Mouse (Mus musculus): Measurements from ENCODE around the gene Ugt1a5.

Gene Ugt1a5

GRCm38 (mm10) chr1:88240579-88240978 is 74.8 kb downstream of the Ugt1a5 start:
- no peak for DNase-seq (ENCODE audit: low spot score)

- no peak for DNase-seq (ENCODE audit: low spot score)
Measured at GRCm38 (mm10) chr1:88243861-88244260, 78.0 kb downstream of the Ugt1a5 start.

GRCm38 (mm10) chr1:88245881-88246280 is 80.1 kb downstream of the Ugt1a5 start:
- no peak for DNase-seq (ENCODE audit: low spot score)

GRCm38 (mm10) chr1:88246386-88246785 is 80.6 kb downstream of the Ugt1a5 start:
- DNase-seq (ENCODE audit: low spot score) = no peak

- no peak for DNase-seq (ENCODE audit: low spot score)
Measured at GRCm38 (mm10) chr1:88247660-88248059, 81.8 kb downstream of the Ugt1a5 start.

GRCm38 (mm10) chr1:88248658-88249057 is 82.8 kb downstream of the Ugt1a5 start:
- DNase-seq (ENCODE audit: low spot score) = no peak

GRCm38 (mm10) chr1:88249596-88249995 is 83.8 kb downstream of the Ugt1a5 start:
- no peak for DNase-seq (ENCODE audit: low spot score)

GRCm38 (mm10) chr1:88250023-88250422 is 84.2 kb downstream of the Ugt1a5 start:
- DNase-seq (ENCODE audit: low spot score) = no peak

GRCm38 (mm10) chr1:88253106-88253505 is 87.3 kb downstream of the Ugt1a5 start:
- DNase-seq (ENCODE audit: low spot score) = no peak

GRCm38 (mm10) chr1:88253540-88253939 is 87.7 kb downstream of the Ugt1a5 start:
- no peak for DNase-seq (ENCODE audit: low spot score)

GRCm38 (mm10) chr1:88254793-88255465 is 89.1 kb downstream of the Ugt1a5 start:
- DNase-seq (ENCODE audit: low spot score) = no peak

GRCm38 (mm10) chr1:88255466-88255857 is 89.7 kb downstream of the Ugt1a5 start:
- DNase-seq (ENCODE audit: low spot score) = no peak

GRCm38 (mm10) chr1:88255989-88256754 is 90.4 kb downstream of the Ugt1a5 start:
- no peak for DNase-seq (ENCODE audit: low spot score)

GRCm38 (mm10) chr1:88256886-88257663 is 91.3 kb downstream of the Ugt1a5 start:
- DNase-seq (ENCODE audit: low spot score) = no peak

GRCm38 (mm10) chr1:88257681-88258080 is 91.9 kb downstream of the Ugt1a5 start:
- no peak for DNase-seq (ENCODE audit: low spot score)

- no peak for DNase-seq (ENCODE audit: low spot score)
Measured at GRCm38 (mm10) chr1:88258361-88258760, 92.5 kb downstream of the Ugt1a5 start.

GRCm38 (mm10) chr1:88258881-88259642 is 93.2 kb downstream of the Ugt1a5 start:
- no peak for DNase-seq (ENCODE audit: low spot score)

- DNase-seq (ENCODE audit: low spot score) = no peak
Measured at GRCm38 (mm10) chr1:88259643-88260024, 93.8 kb downstream of the Ugt1a5 start.

GRCm38 (mm10) chr1:88260114-88260513 is 94.3 kb downstream of the Ugt1a5 start:
- DNase-seq (ENCODE audit: low spot score) = no peak

- DNase-seq (ENCODE audit: low spot score) = no peak
Measured at GRCm38 (mm10) chr1:88260604-88261377, 95.0 kb downstream of the Ugt1a5 start.

- no peak for DNase-seq (ENCODE audit: low spot score)
Measured at GRCm38 (mm10) chr1:88261706-88262105, 95.9 kb downstream of the Ugt1a5 start.
